Mouse (Mus musculus) lung, embryonic 14.5 days (tissue): Measurements from ENCODE around the gene Eln. TPM values are rescaled to one million over a fixed set of nuclear protein-coding genes. Genes with fewer than 3 reads are reported as not detected.

Source experiments
- ATAC-seq: fragments of 200-750 bp; cut with Nextera tagmentation; 2 replicates; pipeline ENCODE4 v1.8.0; 2017; ENCODE audit warnings: mild to moderate bottlenecking, moderate TSS enrichment, moderate library complexity; ENCODE audit not compliant: insufficient read depth
- DNase-seq: peaks from one replicate; pipeline ENCODE4 v3.0.0-alpha.2; 2015
- H3K27ac ChIP-seq: fragments of 300-500 bp; sonication (generic); 2 replicates; pipeline ENCODE4 v1.5.1; 2014; ENCODE audit warnings: low read depth, mild to moderate bottlenecking, moderate library complexity
- H3K27me3 ChIP-seq: fragments of 300-500 bp; sonication (generic); 2 replicates; pipeline ENCODE4 v1.6.1; 2014; ENCODE audit warnings: low read length, control low read depth; ENCODE audit not compliant: insufficient read depth
- H3K36me3 ChIP-seq: fragments of 300-500 bp; sonication (generic); 2 replicates; pipeline ENCODE4 v1.6.1; 2014; ENCODE audit warnings: control low read depth; ENCODE audit not compliant: insufficient read depth
- H3K4me1 ChIP-seq: fragments of 300-500 bp; sonication (generic); 2 replicates; pipeline ENCODE4 v1.6.1; 2014; ENCODE audit warnings: antibody characterized with exemption, control low read depth; ENCODE audit not compliant: insufficient read depth
- H3K4me2 ChIP-seq: fragments of 300-500 bp; sonication (generic); 2 replicates; pipeline ENCODE4 v1.6.1; 2014; ENCODE audit warnings: mild to moderate bottlenecking
- H3K4me3 ChIP-seq: fragments of 300-500 bp; sonication (generic); 2 replicates; pipeline ENCODE4 v1.5.1; 2014; ENCODE audit warnings: low read depth, low read length
- H3K9ac ChIP-seq: fragments of 300-500 bp; sonication (generic); 2 replicates; pipeline ENCODE4 v1.6.1; 2014
- H3K9me3 ChIP-seq: fragments of 300-500 bp; sonication (generic); 2 replicates; pipeline ENCODE4 v1.6.1; 2016; ENCODE audit warnings: low read depth, low read length, control low read depth
- CTCF ChIP-seq: IDR thresholded peaks from 2 replicates; pipeline ENCODE4 v1.5.1; 2016; ENCODE audit warnings: antibody characterized with exemption, low read depth
- WGBS: fragments of 180-500 bp; shearing (Covaris S2); extraction: QIAGEN DNeasy Blood & Tissue Kit; methylation state at CpG from one replicate; pipeline ENCODE4 v1.1.7; 2014; 5-methylcytosine and 5-hydroxymethylcytosine counted together
- polyA plus RNA-seq: library from polyadenylated mRNA; unstranded; fragments of >200 nt; fragmentation: Nextera tagmentation; extraction: Ambion mirVana; gene quantifications from 2 replicates; pipeline ENCODE4 v1.2.1, GENCODE M21; 2014

The Eln gene
- polyA plus RNA-seq, 1 experiment from 2014 or later: 196 TPM

- ATAC-seq (no peak), DNase-seq (no peak)
- H3K27ac ChIP-seq: no peak overlapping the region
- no peaks in the 10 kb centered on the region for H3K27me3 ChIP-seq
- no peaks in the 10 kb centered on the region for H3K36me3 ChIP-seq
- no peaks in the 10 kb centered on the region for H3K4me1 ChIP-seq
- no peaks in the 10 kb centered on the region for H3K9me3 ChIP-seq
- no peak overlapping the region for H3K4me3 ChIP-seq
- WGBS: 39% methylated on average over 13 of the region's 13 CpGs
- H3K9ac ChIP-seq: no peak overlapping the region
- no peak overlapping the region for H3K4me2 ChIP-seq
- TF ChIP-seq CTCF: no peak
Observed at GRCm38 (mm10) chr5:134756031-134756430, 8.9 kb upstream of the Eln start.

DNA sequence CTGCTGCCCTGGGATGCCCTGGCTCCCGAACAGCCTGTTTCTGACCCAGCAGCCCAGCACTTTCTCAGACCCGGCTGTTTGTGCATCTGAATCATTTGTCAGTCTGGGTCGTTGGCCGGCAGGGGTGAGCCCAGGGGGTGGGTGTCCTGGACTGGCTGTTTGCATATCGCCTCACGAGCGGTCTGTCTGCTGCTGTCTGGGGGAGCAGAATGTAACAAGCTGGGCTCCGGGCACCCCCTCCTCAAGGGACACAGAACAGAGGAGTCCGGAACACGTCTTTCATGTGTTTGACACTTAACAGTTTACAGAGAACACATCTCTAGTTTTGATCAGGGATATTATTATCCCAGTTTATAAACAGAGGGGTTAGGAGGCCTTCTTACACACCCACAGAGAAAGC, 7.0 kb upstream of the Eln start:
- peak; percentile 63 for DNase-seq
- no peaks in the 10 kb centered on the region for H3K4me1 ChIP-seq
- 19% methylated on average over 10 of the region's 10 CpGs for WGBS
- H3K9me3 ChIP-seq: no peaks in the 10 kb centered on the region
- no peaks in the 10 kb centered on the region for H3K36me3 ChIP-seq
- no peak overlapping the region for H3K4me3 ChIP-seq
- TF ChIP-seq CTCF: no peak
- ATAC-seq: peak; percentile 79
- no peak overlapping the region; the same call in 1 of the 2 replicates for H3K9ac ChIP-seq
- H3K27me3 ChIP-seq: no peaks in the 10 kb centered on the region
- no peak overlapping the region for H3K27ac ChIP-seq
- H3K4me2 ChIP-seq: no peak overlapping the region

GRCm38 (mm10) chr5:134750469-134750868, 3.3 kb upstream of the Eln start:
- Histone ChIP-seq H3K27ac (no peak overlapping the region), H3K4me1 (peaks cover 9% of the 10 kb centered on the region; the same call in 1 of the 2 replicates), H3K9ac (no peak overlapping the region), H3K36me3 (no peaks in the 10 kb centered on the region), H3K4me3 (no peak overlapping the region), H3K27me3 (no peaks in the 10 kb centered on the region), H3K9me3 (no peaks in the 10 kb centered on the region), H3K4me2 (no peak overlapping the region)
- ATAC-seq (no peak), DNase-seq (no peak)
- no peak for TF ChIP-seq CTCF
- WGBS: 83% methylated on average over 7 of the region's 7 CpGs

DNA sequence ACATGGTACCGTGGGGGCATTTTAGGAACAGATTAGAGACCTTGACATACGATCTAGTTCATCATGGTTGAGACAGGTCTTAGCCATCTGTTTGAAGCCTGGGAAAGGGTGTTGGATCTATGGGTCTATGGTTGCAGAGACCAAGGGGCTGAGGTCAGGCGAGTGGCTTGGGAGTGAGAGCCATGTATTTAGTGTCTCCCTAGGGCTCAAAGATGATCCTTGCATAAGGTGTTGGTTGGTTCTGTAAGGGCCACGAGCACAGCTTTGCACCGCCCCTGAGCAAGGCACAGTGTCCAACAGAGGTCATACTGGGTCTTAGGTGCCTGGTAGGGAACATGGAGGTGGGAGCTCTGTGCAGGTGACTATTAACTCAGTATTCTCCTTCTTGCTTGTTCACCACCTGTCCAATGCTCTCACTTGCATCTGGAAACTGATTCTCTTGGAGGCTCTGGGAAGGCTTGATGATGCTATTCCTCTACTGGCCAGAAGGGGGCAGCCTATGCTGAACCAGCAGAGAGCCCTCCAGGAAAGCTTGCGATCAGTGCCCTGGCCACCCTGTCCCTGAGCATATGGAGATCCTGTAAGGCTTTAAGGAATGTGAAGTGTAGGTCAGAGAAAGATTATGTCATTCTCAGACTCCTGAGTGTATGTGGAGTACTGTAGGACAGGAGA, 960 bp upstream of the Eln start:
- no peaks in the 10 kb centered on the region for H3K36me3 ChIP-seq
- peak; percentile 92 for TF ChIP-seq CTCF
- peak overlapping the region; percentile 65 for H3K4me2 ChIP-seq
- H3K27ac ChIP-seq: peak overlapping the region; percentile 83
- 39% methylated on average over 6 of the region's 6 CpGs for WGBS
- peaks cover 9% of the 10 kb centered on the region; the same call in 1 of the 2 replicates for H3K4me1 ChIP-seq
- ATAC-seq: peak; percentile 33
- peak overlapping the region; percentile 44; the same call in 1 of the 2 replicates for H3K4me3 ChIP-seq
- peak; percentile 87 for DNase-seq
- H3K9ac ChIP-seq: peak overlapping the region; percentile 62; the same call in 1 of the 2 replicates
- H3K27me3 ChIP-seq: no peaks in the 10 kb centered on the region
- H3K9me3 ChIP-seq: no peaks in the 10 kb centered on the region

DNA sequence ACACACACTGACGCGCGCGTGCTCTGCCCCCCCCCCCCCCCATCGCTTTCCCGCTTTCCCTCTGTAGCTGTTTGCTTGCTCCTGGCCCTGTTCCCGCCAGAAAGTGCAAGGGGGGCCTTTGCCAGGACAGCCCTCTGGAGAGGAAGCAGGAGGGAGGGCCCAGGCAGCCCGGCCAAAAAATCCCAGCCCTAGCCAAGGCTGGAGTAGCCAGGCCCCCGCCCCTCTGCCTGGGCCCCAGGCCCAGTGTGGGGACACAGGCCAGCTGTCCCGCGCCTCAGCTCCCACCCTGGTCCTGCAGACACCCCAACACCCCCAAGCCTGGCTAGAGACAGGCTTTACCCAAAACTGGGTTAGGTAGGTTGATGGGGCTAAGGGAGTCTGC, 380 bp upstream of the Eln start:
- TF ChIP-seq CTCF: no peak
- peak overlapping the region; percentile 62; the same call in 1 of the 2 replicates for H3K9ac ChIP-seq
- H3K36me3 ChIP-seq: no peaks in the 10 kb centered on the region
- H3K27ac ChIP-seq: peak overlapping the region; percentile 83
- no peaks in the 10 kb centered on the region for H3K9me3 ChIP-seq
- H3K4me2 ChIP-seq: peak overlapping the region; percentile 65
- ATAC-seq: peak; percentile 91
- 5% methylated on average over 4 of the region's 11 CpGs for WGBS
- no peaks in the 10 kb centered on the region for H3K27me3 ChIP-seq
- H3K4me1 ChIP-seq: peaks cover 9% of the 10 kb centered on the region; the same call in 1 of the 2 replicates
- DNase-seq: peak; percentile 96
- peak overlapping the region; percentile 44 for H3K4me3 ChIP-seq

DNA sequence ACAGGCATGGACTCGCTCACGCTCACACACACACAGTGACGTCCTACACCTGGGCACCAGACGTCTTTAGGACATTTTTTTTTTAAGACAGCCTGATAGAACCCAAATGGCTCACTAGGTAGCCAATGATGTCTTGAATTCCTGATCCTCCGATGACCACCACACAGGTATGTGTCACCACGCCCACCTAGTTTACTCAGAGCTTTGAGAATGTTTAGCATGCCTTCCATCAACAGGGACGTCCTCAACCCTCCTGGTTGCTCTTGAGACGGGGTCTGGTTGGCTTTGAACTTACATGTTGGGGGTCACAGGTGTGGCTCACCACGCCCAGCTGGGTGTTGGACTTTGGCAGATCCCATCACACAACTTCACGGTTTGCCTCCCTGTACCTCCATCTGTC, 922 bp downstream of the Eln start:
- no peak for ATAC-seq
- no peak for TF ChIP-seq CTCF
- no peaks in the 10 kb centered on the region for H3K9me3 ChIP-seq
- 56% methylated on average over 10 of the region's 10 CpGs for WGBS
- peaks cover 11% of the 10 kb centered on the region; the same call in 1 of the 2 replicates for H3K4me1 ChIP-seq
- H3K36me3 ChIP-seq: no peaks in the 10 kb centered on the region
- H3K27ac ChIP-seq: no peak overlapping the region; the same call in 1 of the 2 replicates
- H3K27me3 ChIP-seq: no peaks in the 10 kb centered on the region
- H3K4me3 ChIP-seq: peak overlapping the region; percentile 44
- H3K9ac ChIP-seq: peak overlapping the region; percentile 62
- H3K4me2 ChIP-seq: peak overlapping the region; percentile 65
- no peak for DNase-seq

- ATAC-seq: no peak
- peak overlapping the region; percentile 44 for H3K4me3 ChIP-seq
- H3K27me3 ChIP-seq: no peaks in the 10 kb centered on the region
- no peak for TF ChIP-seq CTCF
- WGBS: 68% methylated on average over 3 of the region's 3 CpGs
- no peaks in the 10 kb centered on the region for H3K36me3 ChIP-seq
- no peak overlapping the region; the same call in 1 of the 2 replicates for H3K27ac ChIP-seq
- peak overlapping the region; percentile 65 for H3K4me2 ChIP-seq
- no peaks in the 10 kb centered on the region for H3K9me3 ChIP-seq
- H3K9ac ChIP-seq: peak overlapping the region; percentile 62; the same call in 1 of the 2 replicates
- peaks cover 14% of the 10 kb centered on the region; the same call in 1 of the 2 replicates for H3K4me1 ChIP-seq
- no peak for DNase-seq
Observed at GRCm38 (mm10) chr5:134745801-134746200, 1.3 kb downstream of the Eln start.
